Mouse (Mus musculus) bone marrow macrophage, adult 2 months (primary cell): ENCODE measurements at regions not wholly inside any gene's neighbourhood (a gene's known extent, or its start where the extent isn't known, plus 50 kb on each side); places are given as distances from the start of the nearest gene placed in this dataset.

Experiments used
- H3K27ac ChIP-seq: 2 replicates; pipeline ENCODE4 v1.5.1; 2012; ENCODE audit warnings: low read depth, low read length; ENCODE audit not compliant: insufficient read depth
- H3K4me1 ChIP-seq: 2 replicates; pipeline ENCODE4 v1.6.1; 2012; ENCODE audit warnings: low read length; ENCODE audit not compliant: control insufficient read depth, insufficient read depth
- H3K4me3 ChIP-seq: 2 replicates; pipeline ENCODE4 v1.5.1; 2012; ENCODE audit warnings: mild to moderate bottlenecking, low read length, moderate library complexity; ENCODE audit not compliant: insufficient read depth
- CTCF ChIP-seq: IDR thresholded peaks from 2 replicates; pipeline ENCODE4 v1.5.1; 2012; ENCODE audit warnings: low read depth, mild to moderate bottlenecking, low read length, moderate library complexity
- POLR2A ChIP-seq: IDR thresholded peaks from 2 replicates; pipeline ENCODE4 v1.6.1; 2012; ENCODE audit warnings: mild to moderate bottlenecking, low read depth, low read length, borderline replicate concordance

DNA sequence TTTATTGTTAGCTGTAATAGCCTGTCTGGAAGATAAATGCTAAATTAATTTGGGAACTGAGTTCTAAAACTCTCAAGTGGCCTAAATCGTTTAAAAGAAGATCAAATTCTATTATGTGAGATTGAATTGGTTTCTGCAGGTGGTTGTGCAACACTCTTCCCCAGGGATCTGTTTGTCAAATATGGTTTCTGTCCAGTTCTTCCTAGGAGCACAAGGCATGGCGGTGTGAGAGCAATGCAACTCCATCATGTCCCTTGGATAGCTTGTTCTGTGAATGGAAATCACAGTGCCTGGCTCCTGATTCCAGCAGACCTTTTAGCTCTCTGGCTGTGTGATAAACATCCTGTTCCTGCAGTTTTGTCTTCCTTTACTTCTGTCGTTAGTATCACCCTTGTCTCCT lies 151.9 kb upstream of the Gpr101 start:
- no peak overlapping the region for H3K4me3 ChIP-seq
- H3K4me1 ChIP-seq: no peaks in the 10 kb centered on the region
- no peak for TF ChIP-seq CTCF
- no peak for TF ChIP-seq POLR2A
- no peak overlapping the region for H3K27ac ChIP-seq
